Comparison of ENCODE assay signal across 33 mouse cellular contexts in genomic region chr3:101945257-101945656, GRCm38 (mm10).
"Had no signal": no experiment of that assay in that cellular context is flagged by ENCODE, and none has a peak within 500 bp of the region (broad histone marks: within the 10 kb centered on the region; RNA-seq: fewer than 3 reads in every experiment).

No protein-coding gene starts in this region.

- H3K27me3 ChIP-seq: heart, embryonic 12.5 days; heart, embryonic 13.5 days; heart, embryonic 15.5 days; hindbrain, embryonic 12.5 days; hindbrain, embryonic 13.5 days; hindbrain, embryonic 15.5 days; intestine, embryonic 15.5 days; kidney, embryonic 15.5 days had no signal

- H3K9me3 ChIP-seq: heart, embryonic 13.5 days; heart, embryonic 15.5 days; hindbrain, embryonic 10.5 days; hindbrain, embryonic 12.5 days; hindbrain, embryonic 13.5 days; hindbrain, embryonic 15.5 days; intestine, embryonic 15.5 days; kidney, embryonic 15.5 days had no signal

- H3K4me1 ChIP-seq: heart, embryonic 13.5 days; heart, embryonic 15.5 days; hindbrain, embryonic 12.5 days; hindbrain, embryonic 13.5 days; hindbrain, embryonic 15.5 days; intestine, embryonic 15.5 days; kidney, embryonic 15.5 days had no signal

- H3K27ac ChIP-seq: heart, embryonic 13.5 days; heart, embryonic 15.5 days; hindbrain, embryonic 10.5 days; hindbrain, embryonic 12.5 days; hindbrain, embryonic 13.5 days; hindbrain, embryonic 14.5 days; hindbrain, embryonic 15.5 days; hindbrain, postnatal 0 days; intestine, embryonic 15.5 days; kidney, embryonic 15.5 days; kidney, postnatal 0 days; layer of hippocampus, adult 2 months; left cerebral cortex, adult 2 months had no signal

- H3K36me3 ChIP-seq: heart, embryonic 12.5 days; heart, embryonic 13.5 days; heart, embryonic 15.5 days; hindbrain, embryonic 10.5 days; hindbrain, embryonic 12.5 days; hindbrain, embryonic 13.5 days; hindbrain, embryonic 15.5 days; intestine, embryonic 15.5 days; kidney, embryonic 15.5 days had no signal

- H3K4me3 ChIP-seq: heart, embryonic 12.5 days; heart, embryonic 13.5 days; heart, embryonic 15.5 days; hindbrain, embryonic 10.5 days; hindbrain, embryonic 12.5 days; hindbrain, embryonic 13.5 days; hindbrain, embryonic 15.5 days; intestine, embryonic 15.5 days; kidney, embryonic 15.5 days; layer of hippocampus, adult 2 months; left cerebral cortex, adult 2 months had no signal

- ATAC-seq: hindbrain, embryonic 16.5 days; hindbrain, postnatal 0 days; inflammation-experienced regulatory T-cells, adult 6 months; intestine, embryonic 15.5 days; intestine, embryonic 16.5 days; intestine, postnatal 0 days had no signal

- DNase-seq: heart, postnatal 10 days; heart, postnatal 14 days; heart, postnatal 36 days; kidney, adult 11 months; kidney, adult 18-20 months; kidney, adult 2 months; kidney, adult 8-10 months; kidney, adult 9 months; kidney, postnatal 10 days; kidney, postnatal 14 days; kidney, postnatal 25 days; kidney, postnatal 36 days; kidney, postnatal 4 days; layer of hippocampus, adult 9-11 months; layer of hippocampus, postnatal 36 days had no signal
